Mouse (Mus musculus) frontal cortex, postnatal 25 days (tissue): ENCODE measurements around the gene Gpr89.

Experiments
- DNase-seq, 2 experiments: peaks; one replicate each; pipeline ENCODE4 v3.0.0; 2022; ENCODE audit warnings: low spot score in 2 of 2

Gene Gpr89

GRCm38 (mm10) chr3:96823701-96824100 lies 81.4 kb downstream of the Gpr89 start:
- no peak for DNase-seq

- no peak for DNase-seq
These were observed 83.6 kb downstream of the Gpr89 start for GRCm38 (mm10) chr3:96821581-96821980.

GRCm38 (mm10) chr3:96820116-96820915 lies 84.8 kb downstream of the Gpr89 start:
- no peak for DNase-seq
